Mouse (Mus musculus): ENCODE results near the gene 1700122O11Rik. TPM values are rescaled to one million over a fixed set of nuclear protein-coding genes. Genes with fewer than 3 reads are reported as not detected.
A peak's percentile ranks its signal among the peaks of the same experiment; 100 is the strongest.

Gene 1700122O11Rik
- polyA plus RNA-seq, 1 experiment from 2014 or later: not detected

DNA sequence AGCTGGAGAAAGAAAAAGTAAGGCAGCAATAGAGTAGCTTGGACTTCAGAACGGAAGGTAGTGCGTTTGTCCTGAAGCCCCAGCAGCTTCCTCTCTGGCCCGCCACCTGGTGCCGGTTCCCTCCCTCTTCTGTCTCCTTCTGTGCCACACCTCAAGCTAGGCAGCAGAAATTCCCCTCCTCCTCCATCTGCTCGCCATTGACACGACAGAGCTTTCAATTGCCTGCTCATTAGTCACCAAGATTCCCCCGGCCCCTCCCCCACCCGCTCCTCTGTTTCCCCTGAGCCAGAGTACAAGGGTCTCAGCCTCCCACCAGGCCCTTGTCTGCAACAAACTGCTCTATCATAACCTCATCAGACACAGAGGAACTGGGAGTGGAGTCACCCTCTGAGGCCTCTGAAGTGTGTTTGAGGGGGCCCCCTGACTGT, 48.1 kb downstream of the 1700122O11Rik start:
- 2% methylated on average over 8 of the region's 8 CpGs for WGBS
- Histone ChIP-seq H3K4me3 (peak overlapping the region; percentile 29), H3K27ac (peak overlapping the region; percentile 86), H3K36me3 (no peaks in the 10 kb centered on the region), H3K9me3 (no peaks in the 10 kb centered on the region), H3K27me3 (ENCODE audit: insufficient read depth, poor library complexity, severe bottlenecking) (peaks cover 29% of the 10 kb centered on the region; the same call in 1 of the 2 replicates), H3K4me1 (replicated peaks) (peaks cover 54% of the 10 kb centered on the region)
- peak; percentile 87 for DNase-seq (ENCODE audit: low spot score)

DNA sequence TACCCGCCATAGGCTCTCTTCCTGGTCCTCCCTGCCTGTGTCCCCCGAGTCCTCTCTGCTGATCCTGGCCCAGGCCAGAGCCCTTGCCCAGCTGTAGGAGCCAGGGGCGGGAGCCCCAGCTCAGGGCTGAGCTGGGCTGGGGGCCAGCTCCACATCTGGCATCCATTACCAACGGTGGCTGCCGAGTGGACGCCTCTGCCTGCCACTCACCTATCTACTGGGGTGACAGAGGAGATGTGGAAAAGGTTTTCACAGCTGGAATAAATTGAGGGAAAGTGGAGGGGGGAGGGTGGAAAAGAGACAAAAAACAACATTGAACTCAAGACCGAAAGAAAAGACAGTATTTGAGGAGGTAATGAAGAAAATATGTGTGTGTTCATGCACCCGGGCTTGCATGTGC, 49.3 kb downstream of the 1700122O11Rik start:
- Histone ChIP-seq H3K4me3 (no peak overlapping the region), H3K4me1 (replicated peaks) (peaks cover 54% of the 10 kb centered on the region), H3K36me3 (no peaks in the 10 kb centered on the region), H3K27me3 (ENCODE audit: insufficient read depth, poor library complexity, severe bottlenecking) (peaks cover 29% of the 10 kb centered on the region; the same call in 1 of the 2 replicates), H3K27ac (peak overlapping the region; percentile 86), H3K9me3 (no peaks in the 10 kb centered on the region)
- peak; percentile 72 for DNase-seq (ENCODE audit: low spot score)
- WGBS: 57% methylated on average over 8 of the region's 8 CpGs

DNA sequence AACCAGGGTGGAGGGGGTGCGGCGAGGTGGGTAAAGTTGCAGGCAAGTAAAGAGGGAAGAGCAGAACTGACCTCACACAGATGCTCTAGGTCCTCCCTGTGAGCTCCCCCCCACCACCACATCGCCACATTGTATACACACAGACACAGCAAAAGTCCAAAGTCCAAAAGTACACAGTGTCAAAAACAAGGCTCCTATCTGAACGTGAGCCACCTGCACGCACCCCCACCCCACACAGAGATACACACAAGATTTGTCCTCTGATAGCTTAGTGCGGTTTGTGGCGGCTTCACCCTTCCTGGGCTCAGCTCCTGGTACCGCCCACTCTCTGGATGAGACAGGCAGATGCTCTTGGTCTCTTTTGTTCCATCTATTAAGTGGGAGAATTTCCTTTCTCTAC, 50.0 kb downstream of the 1700122O11Rik start:
- WGBS: 75% methylated on average over 8 of the region's 8 CpGs
- Histone ChIP-seq H3K4me1 (replicated peaks) (peaks cover 54% of the 10 kb centered on the region), H3K36me3 (no peaks in the 10 kb centered on the region), H3K9me3 (no peaks in the 10 kb centered on the region), H3K4me3 (no peak overlapping the region), H3K27me3 (ENCODE audit: insufficient read depth, poor library complexity, severe bottlenecking) (peaks cover 32% of the 10 kb centered on the region; the same call in 1 of the 2 replicates), H3K27ac (0 out of 2 replicates have a peak overlapping the region, but pooled peaks have one; percentile 40)
- DNase-seq (ENCODE audit: low spot score): no peak

Other genes with a start within 250 kb of the 1700122O11Rik start
- 19.9 and 30.6 TPM in 2 replicates for gene Mdfi, start 203.6 kb downstream of the 1700122O11Rik start, polyA plus RNA-seq (2016; fragmentation: Nextera tagmentation; extraction: Ambion mirVana)
- gene Foxp4, start 113.6 kb downstream of the 1700122O11Rik start, polyA plus RNA-seq (2016; fragmentation: Nextera tagmentation; extraction: Ambion mirVana): 25.1 and 29.4 TPM in 2 replicates
- 0.14 and 0.20 TPM in 2 replicates for gene 1700067P10Rik, start 51.0 kb upstream of the 1700122O11Rik start, polyA plus RNA-seq (2016; fragmentation: Nextera tagmentation; extraction: Ambion mirVana)
- not detected in 2 replicates for gene 9830107B12Rik, start 108.0 kb upstream of the 1700122O11Rik start, polyA plus RNA-seq (2016; fragmentation: Nextera tagmentation; extraction: Ambion mirVana)
- not detected in 2 replicates for gene A530064D06Rik, start 129.0 kb upstream of the 1700122O11Rik start, polyA plus RNA-seq (2016; fragmentation: Nextera tagmentation; extraction: Ambion mirVana)
- gene Trem1, start 194.5 kb upstream of the 1700122O11Rik start, polyA plus RNA-seq (2016; fragmentation: Nextera tagmentation; extraction: Ambion mirVana): 0.06 TPM in 1 of 2 replicates, not detected in the other
- not detected in 2 replicates for gene Trem3, start 209.5 kb upstream of the 1700122O11Rik start, polyA plus RNA-seq (2016; fragmentation: Nextera tagmentation; extraction: Ambion mirVana)
- not detected in 2 replicates for gene Treml4, start 226.0 kb upstream of the 1700122O11Rik start, polyA plus RNA-seq (2016; fragmentation: Nextera tagmentation; extraction: Ambion mirVana)